Mouse (Mus musculus) heart, embryonic 11.5 days (tissue): ENCODE data around the gene Rpl37. TPM values are rescaled to one million over a fixed set of nuclear protein-coding genes. Genes with fewer than 3 reads are reported as not detected.

Experiments
- ATAC-seq: fragments of 200-750 bp; cut with Nextera tagmentation; replicated peaks from 2 replicates; pipeline ENCODE4 v1.8.0; 2017; ENCODE audit warnings: moderate library complexity; ENCODE audit not compliant: insufficient number of reproducible peaks, low FRiP score, low TSS enrichment
- H3K27ac ChIP-seq: fragments of 300-500 bp; sonication (generic); 2 replicates; pipeline ENCODE4 v1.5.1; 2014; ENCODE audit warnings: mild to moderate bottlenecking, low read depth, low read length
- H3K27me3 ChIP-seq: fragments of 300-500 bp; sonication (generic); 2 replicates; pipeline ENCODE4 v1.6.1; 2014; ENCODE audit warnings: mild to moderate bottlenecking, low read length, mixed read lengths; ENCODE audit not compliant: control insufficient read depth, insufficient read depth
- H3K36me3 ChIP-seq: fragments of 300-500 bp; sonication (generic); 2 replicates; pipeline ENCODE4 v1.6.1; 2014; ENCODE audit warnings: mild to moderate bottlenecking, low read length, moderate library complexity, mixed read lengths; ENCODE audit not compliant: control insufficient read depth, insufficient read depth
- H3K4me1 ChIP-seq: fragments of 300-500 bp; sonication (generic); 2 replicates; pipeline ENCODE4 v1.6.1; 2014; ENCODE audit warnings: low read length; ENCODE audit not compliant: control insufficient read depth, insufficient read depth
- H3K4me2 ChIP-seq: fragments of 300-500 bp; sonication (generic); 2 replicates; pipeline ENCODE4 v1.6.1; 2014; ENCODE audit warnings: mild to moderate bottlenecking, moderate library complexity
- H3K4me3 ChIP-seq: fragments of 300-500 bp; sonication (generic); 2 replicates; pipeline ENCODE4 v1.5.1; 2014; ENCODE audit warnings: low read depth, low read length
- H3K9ac ChIP-seq: fragments of 300-500 bp; sonication (generic); 2 replicates; pipeline ENCODE4 v1.6.1; 2014; ENCODE audit warnings: mild to moderate bottlenecking, low read depth, low read length, moderate library complexity
- H3K9me3 ChIP-seq: fragments of 300-500 bp; sonication (generic); replicated peaks from 2 replicates; pipeline ENCODE4 v1.6.1; 2016; ENCODE audit warnings: low read length; ENCODE audit not compliant: control insufficient read depth
- WGBS: fragments of 180-500 bp; shearing (Covaris S2); extraction: QIAGEN DNeasy Blood & Tissue Kit; methylation state at CpG from one replicate; pipeline ENCODE4 v1.1.7; 2014; ENCODE audit not compliant: insufficient replicate concordance; 5-methylcytosine and 5-hydroxymethylcytosine counted together
- polyA plus RNA-seq: library from polyadenylated mRNA; unstranded; fragments of >200 nt; fragmentation: Nextera tagmentation; extraction: Ambion mirVana; gene quantifications from 2 replicates; pipeline ENCODE4 v1.2.1, GENCODE M21; 2014

Rpl37 gene
- polyA plus RNA-seq, 1 experiment from 2014 or later = 532 TPM

DNA sequence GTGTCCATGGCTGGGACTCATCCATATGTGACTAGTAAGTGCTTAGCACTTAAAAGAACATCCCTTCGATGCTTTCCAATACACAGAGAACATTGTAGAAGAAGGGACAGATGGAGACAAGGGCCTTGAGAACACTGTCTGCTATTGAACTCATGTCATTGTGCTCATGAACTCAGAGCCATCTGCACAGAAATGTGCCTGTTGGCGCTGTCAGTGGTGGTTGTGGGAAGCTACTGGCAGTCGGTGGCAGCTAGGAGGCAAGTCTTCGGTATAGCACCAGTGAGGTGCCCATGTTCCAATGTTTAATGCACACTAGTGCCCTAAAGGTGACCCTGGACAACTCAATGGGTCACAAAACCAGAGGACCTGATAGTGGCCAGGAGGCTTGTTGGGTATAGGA is 14.1 kb upstream of the Rpl37 start:
- Histone ChIP-seq H3K9me3 (no peaks in the 10 kb centered on the region), H3K36me3 (no peaks in the 10 kb centered on the region; the same call in 1 of the 2 replicates), H3K27me3 (no peaks in the 10 kb centered on the region), H3K4me3 (no peak overlapping the region), H3K4me2 (no peak overlapping the region), H3K4me1 (no peaks in the 10 kb centered on the region), H3K27ac (no peak overlapping the region), H3K9ac (no peak overlapping the region)
- 90% methylated on average over 4 of the region's 4 CpGs for WGBS
- ATAC-seq = no peak

- ATAC-seq = no peak
- Histone ChIP-seq H3K9ac (no peak overlapping the region), H3K4me1 (no peaks in the 10 kb centered on the region), H3K36me3 (no peaks in the 10 kb centered on the region; the same call in 1 of the 2 replicates), H3K27me3 (no peaks in the 10 kb centered on the region), H3K4me2 (no peak overlapping the region), H3K4me3 (no peak overlapping the region), H3K27ac (no peak overlapping the region), H3K9me3 (no peaks in the 10 kb centered on the region)
- 78% methylated on average over 6 of the region's 6 CpGs for WGBS
Observed at GRCm38 (mm10) chr15:5105891-5106290, 10.6 kb upstream of the Rpl37 start.

GRCm38 (mm10) chr15:5106293-5106692 is 10.2 kb upstream of the Rpl37 start:
- Histone ChIP-seq H3K27me3 (no peaks in the 10 kb centered on the region), H3K9ac (no peak overlapping the region), H3K4me1 (no peaks in the 10 kb centered on the region), H3K27ac (no peak overlapping the region), H3K36me3 (no peaks in the 10 kb centered on the region; the same call in 1 of the 2 replicates), H3K9me3 (no peaks in the 10 kb centered on the region), H3K4me2 (no peak overlapping the region), H3K4me3 (no peak overlapping the region)
- 45% methylated on average over 2 of the region's 2 CpGs for WGBS
- ATAC-seq = no peak

DNA sequence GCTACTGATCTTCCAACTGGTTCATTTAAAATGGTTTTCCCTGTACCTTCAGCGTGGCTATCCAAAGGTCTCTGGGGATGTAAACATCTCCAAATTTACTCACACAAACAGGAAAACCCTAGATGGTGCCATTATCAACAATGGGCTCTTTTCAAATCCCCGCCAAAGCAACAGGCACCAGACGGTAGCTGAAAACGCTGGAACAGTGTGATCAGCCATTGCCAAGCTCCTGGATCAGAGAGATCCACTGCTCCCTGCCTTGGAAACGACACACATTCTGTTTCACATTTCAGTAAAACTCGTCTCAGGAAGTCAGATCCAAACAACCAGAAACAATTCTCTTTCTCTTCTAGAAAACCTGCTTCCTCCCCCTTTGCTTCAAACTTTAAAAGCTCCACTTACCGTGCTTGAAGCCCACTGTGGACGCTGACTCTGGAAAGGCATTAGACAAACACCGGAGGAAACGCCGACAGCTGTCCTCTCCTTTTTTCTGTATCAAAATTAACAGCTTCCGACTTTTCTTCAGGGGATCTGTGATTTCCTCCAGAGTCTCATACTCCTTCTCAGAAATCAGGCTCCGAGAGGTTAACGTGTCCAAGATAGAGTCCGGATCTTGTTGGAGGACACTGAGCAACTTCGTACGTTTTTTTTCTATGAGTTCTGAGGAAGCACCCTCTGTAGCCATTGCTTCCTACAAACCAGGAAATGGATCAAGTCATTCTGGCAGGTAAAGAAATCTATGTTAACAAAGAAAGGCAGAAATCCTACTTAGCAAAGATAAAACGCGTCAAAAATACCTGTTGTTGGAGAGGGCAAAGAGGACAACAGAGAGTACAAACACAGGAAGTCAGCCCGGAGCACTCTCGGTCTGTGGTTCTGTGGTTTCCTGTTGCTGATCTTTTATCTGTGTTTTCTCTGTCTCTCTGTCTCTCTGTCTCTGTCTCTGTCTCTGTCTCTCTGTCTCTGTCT is 8.5 kb upstream of the Rpl37 start, which contains the start of gene Card6:
Gene Card6 (minus strand): TSS at position 854 of the 969 bp plus-strand sequence.
- 50% methylated on average over 21 of the region's 21 CpGs for WGBS
- Histone ChIP-seq H3K27ac (peak within 1 kb of the TSS; percentile 73), H3K27me3 (no peaks in the 10 kb centered on the region), H3K9me3 (no peaks in the 10 kb centered on the region), H3K36me3 (no peaks in the 10 kb centered on the region; the same call in 1 of the 2 replicates), H3K4me3 (peak within 1 kb of the TSS; percentile 33), H3K4me1 (no peaks in the 10 kb centered on the region), H3K4me2 (peak within 1 kb of the TSS; percentile 48), H3K9ac (peak within 1 kb of the TSS; percentile 63)
- no peak for ATAC-seq

GRCm38 (mm10) chr15:5108655-5109040 is 7.8 kb upstream of the Rpl37 start:
- peak overlapping the region; percentile 33; the same call in 1 of the 2 replicates for H3K4me3 ChIP-seq

GRCm38 (mm10) chr15:5112651-5113050 is 3.8 kb upstream of the Rpl37 start:
- no peaks in the 10 kb centered on the region for H3K36me3 ChIP-seq
- no peak for ATAC-seq
- H3K4me3 ChIP-seq = no peak overlapping the region
- H3K4me2 ChIP-seq = no peak overlapping the region
- 68% methylated on average over 3 of the region's 3 CpGs for WGBS
- H3K9me3 ChIP-seq = no peaks in the 10 kb centered on the region
- peaks cover 8% of the 10 kb centered on the region for H3K4me1 ChIP-seq
- no peak overlapping the region for H3K27ac ChIP-seq
- H3K27me3 ChIP-seq = no peaks in the 10 kb centered on the region
- H3K9ac ChIP-seq = no peak overlapping the region

More at GRCm38 (mm10) chr15:5108655-5109040, 7.8 kb upstream of the Rpl37 start:
- WGBS = 72% methylated on average over 3 of the region's 3 CpGs
- no peaks in the 10 kb centered on the region for H3K4me1 ChIP-seq
- no peak overlapping the region for H3K9ac ChIP-seq
- no peaks in the 10 kb centered on the region; the same call in 1 of the 2 replicates for H3K36me3 ChIP-seq
- H3K27ac ChIP-seq = no peak overlapping the region
- no peaks in the 10 kb centered on the region for H3K27me3 ChIP-seq
- H3K9me3 ChIP-seq = no peaks in the 10 kb centered on the region
- peak overlapping the region; percentile 48; the same call in 1 of the 2 replicates for H3K4me2 ChIP-seq
- no peak for ATAC-seq

GRCm38 (mm10) chr15:5115173-5115572 is 1.3 kb upstream of the Rpl37 start:
- peak overlapping the region; percentile 78 for H3K4me3 ChIP-seq
- 61% methylated on average over 8 of the region's 8 CpGs for WGBS

GRCm38 (mm10) chr15:5117031-5117601 is 671 bp downstream of the Rpl37 start:
- Histone ChIP-seq H3K27ac (peak overlapping the region; percentile 95), H3K4me3 (peak overlapping the region; percentile 78), H3K9me3 (no peaks in the 10 kb centered on the region), H3K36me3 (peaks cover 28% of the 10 kb centered on the region), H3K27me3 (no peaks in the 10 kb centered on the region), H3K9ac (peak overlapping the region; percentile 98), H3K4me1 (peaks cover 14% of the 10 kb centered on the region), H3K4me2 (peak overlapping the region; percentile 85)
- no peak for ATAC-seq
- WGBS = 2% methylated on average over 22 of the region's 22 CpGs

More at GRCm38 (mm10) chr15:5115173-5115572, 1.3 kb upstream of the Rpl37 start:
- Histone ChIP-seq H3K36me3 (peaks cover 18% of the 10 kb centered on the region), H3K27ac (peak overlapping the region; percentile 95), H3K4me2 (peak overlapping the region; percentile 76), H3K9ac (peak overlapping the region; percentile 75), H3K4me1 (peaks cover 14% of the 10 kb centered on the region), H3K9me3 (no peaks in the 10 kb centered on the region), H3K27me3 (no peaks in the 10 kb centered on the region)
- ATAC-seq = no peak
